Mouse (Mus musculus): Measurements from ENCODE around the gene Golga7b.

The Golga7b gene

GRCm38 (mm10) chr19:42303210-42303813 is 55.9 kb downstream of the Golga7b start:
- WGBS: 73% methylated on average over 12 of the region's 12 CpGs

GRCm38 (mm10) chr19:42304506-42304905 is 57.1 kb downstream of the Golga7b start:
- WGBS: 92% methylated on average over 13 of the region's 13 CpGs

- 73% methylated on average over 8 of the region's 8 CpGs for WGBS
These were observed 58.4 kb downstream of the Golga7b start for GRCm38 (mm10) chr19:42305746-42306145.

- WGBS: 75% methylated on average over 7 of the region's 7 CpGs
These were observed 58.8 kb downstream of the Golga7b start for GRCm38 (mm10) chr19:42306202-42306601.

GRCm38 (mm10) chr19:42307019-42307418 is 59.6 kb downstream of the Golga7b start:
- 31% methylated on average over 8 of the region's 8 CpGs for WGBS

GRCm38 (mm10) chr19:42308931-42309330 is 61.6 kb downstream of the Golga7b start:
- WGBS: 91% methylated on average over 12 of the region's 12 CpGs

GRCm38 (mm10) chr19:42311332-42311731 is 64.0 kb downstream of the Golga7b start:
- 43% methylated on average over 2 of the region's 2 CpGs for WGBS

- WGBS: 72% methylated on average over 3 of the region's 3 CpGs
These were observed 64.8 kb downstream of the Golga7b start for GRCm38 (mm10) chr19:42312191-42312590.

GRCm38 (mm10) chr19:42315070-42315679 is 67.8 kb downstream of the Golga7b start:
- WGBS: 84% methylated on average over 6 of the region's 6 CpGs

- 0% methylated on average over 1 of the region's 1 CpGs for WGBS
These were observed 68.5 kb downstream of the Golga7b start for GRCm38 (mm10) chr19:42315914-42316313.

- 64% methylated on average over 2 of the region's 2 CpGs for whole genome bisulfite sequencing
These were observed 69.2 kb downstream of the Golga7b start for GRCm38 (mm10) chr19:42316525-42316924.

GRCm38 (mm10) chr19:42316998-42317397 is 69.6 kb downstream of the Golga7b start:
- WGBS: 36% methylated on average over 8 of the region's 8 CpGs

- 22% methylated on average over 18 of the region's 18 CpGs for WGBS
These were observed 70.5 kb downstream of the Golga7b start for GRCm38 (mm10) chr19:42317648-42318425.
